Mouse (Mus musculus) testis, adult 2 months (tissue): ENCODE results near the gene Cttnbp2nl. TPM values are rescaled to one million over a fixed set of nuclear protein-coding genes. Genes with fewer than 3 reads are reported as not detected.

Source experiments
- H3K27ac ChIP-seq: fragments of 200-500 bp; 2 replicates; pipeline ENCODE4 v1.5.1; 2012; ENCODE audit warnings: low read depth, low read length; ENCODE audit not compliant: control insufficient read depth, insufficient read depth
- H3K27me3 ChIP-seq: fragments of 200-500 bp; 2 replicates; pipeline ENCODE4 v1.6.1; 2012; ENCODE audit warnings: mild to moderate bottlenecking, low read length, moderate library complexity; ENCODE audit not compliant: control insufficient read depth, insufficient read depth
- H3K36me3 ChIP-seq: fragments of 200-500 bp; 2 replicates; pipeline ENCODE4 v1.6.1; 2012; ENCODE audit warnings: mild to moderate bottlenecking, low read length; ENCODE audit not compliant: control insufficient read depth, insufficient read depth
- H3K4me1 ChIP-seq: fragments of 200-500 bp; 2 replicates; pipeline ENCODE4 v1.6.1; 2012; ENCODE audit warnings: low read length; ENCODE audit not compliant: control insufficient read depth, insufficient read depth
- H3K4me3 ChIP-seq: fragments of 200-500 bp; 2 replicates; pipeline ENCODE4 v1.5.1; 2012; ENCODE audit warnings: low read depth, mild to moderate bottlenecking, low read length, moderate library complexity, mixed read lengths; ENCODE audit not compliant: control insufficient read depth
- CTCF ChIP-seq: fragments of 200-500 bp; IDR thresholded peaks from 2 replicates; pipeline ENCODE4 v1.5.1; 2012; ENCODE audit warnings: low read depth, mild to moderate bottlenecking, inconsistent platforms, low read length, moderate library complexity; ENCODE audit not compliant: control insufficient read depth, insufficient read depth, insufficient replicate concordance
- POLR2A ChIP-seq: fragments of 200-500 bp; IDR thresholded peaks from 2 replicates; pipeline ENCODE4 v1.6.1; 2012; ENCODE audit warnings: low read depth, mild to moderate bottlenecking, inconsistent platforms, low read length, moderate library complexity; ENCODE audit not compliant: control insufficient read depth
- polyA plus RNA-seq: library from polyadenylated mRNA; depleted of rRNA; stranded (reverse); fragments of >200 nt; gene quantifications from 2 replicates; pipeline ENCODE4 v1.2.3, GENCODE M21; 2012; rRNA removed

Cttnbp2nl gene
- 7.4 and 7.6 TPM in 2 replicates for polyA plus RNA-seq

GRCm38 (mm10) chr3:105052937-105053697 is at the start of gene Cttnbp2nl:
Cttnbp2nl (minus strand) TSS chr3:105053146.
- Histone ChIP-seq H3K4me1 (peaks cover 5% of the 10 kb centered on the region; the same call in 1 of the 2 replicates), H3K27ac (peak within 1 kb of the TSS; percentile 30), H3K27me3 (no peaks in the 10 kb centered on the region), H3K4me3 (peak within 1 kb of the TSS; percentile 92), H3K36me3 (no peaks in the 10 kb centered on the region)
- TF ChIP-seq POLR2A (peak; percentile 76; the same call in 1 of the 2 replicates), CTCF (no peak)

- Histone ChIP-seq H3K4me1 (0 out of 2 replicates have a peak, but pooled peaks cover 2% of the 10 kb centered on the region), H3K4me3 (no peak overlapping the region), H3K27me3 (no peaks in the 10 kb centered on the region), H3K36me3 (no peaks in the 10 kb centered on the region), H3K27ac (no peak overlapping the region)
- no peak for TF ChIP-seq POLR2A
- TF ChIP-seq CTCF = no peak
Observed at GRCm38 (mm10) chr3:105100270-105100589, 47.3 kb upstream of the Cttnbp2nl start.

GRCm38 (mm10) chr3:105099526-105100269 is 46.8 kb upstream of the Cttnbp2nl start:
- Histone ChIP-seq H3K36me3 (no peaks in the 10 kb centered on the region), H3K27ac (no peak overlapping the region), H3K4me1 (0 out of 2 replicates have a peak, but pooled peaks cover 2% of the 10 kb centered on the region), H3K27me3 (no peaks in the 10 kb centered on the region), H3K4me3 (no peak overlapping the region)
- no peak for TF ChIP-seq CTCF
- TF ChIP-seq POLR2A = no peak

GRCm38 (mm10) chr3:105097581-105097980 is 44.6 kb upstream of the Cttnbp2nl start:
- H3K36me3 ChIP-seq = no peaks in the 10 kb centered on the region
- H3K27me3 ChIP-seq = no peaks in the 10 kb centered on the region
- H3K4me1 ChIP-seq = 0 out of 2 replicates have a peak, but pooled peaks cover 2% of the 10 kb centered on the region
- no peak for TF ChIP-seq CTCF
- no peak for TF ChIP-seq POLR2A
- no peak overlapping the region for H3K4me3 ChIP-seq
- H3K27ac ChIP-seq = no peak overlapping the region

- H3K4me1 ChIP-seq = 0 out of 2 replicates have a peak, but pooled peaks cover under 1% of the 10 kb centered on the region
- H3K27ac ChIP-seq = no peak overlapping the region
- TF ChIP-seq POLR2A (no peak), CTCF (no peak)
- no peak overlapping the region for H3K4me3 ChIP-seq
- no peaks in the 10 kb centered on the region for H3K27me3 ChIP-seq
- no peaks in the 10 kb centered on the region for H3K36me3 ChIP-seq
Observed at GRCm38 (mm10) chr3:105095026-105095425, 42.1 kb upstream of the Cttnbp2nl start.

GRCm38 (mm10) chr3:105094448-105094847 is 41.5 kb upstream of the Cttnbp2nl start:
- no peaks in the 10 kb centered on the region for H3K36me3 ChIP-seq
- TF ChIP-seq POLR2A = no peak
- no peak for TF ChIP-seq CTCF
- no peak overlapping the region for H3K27ac ChIP-seq
- no peaks in the 10 kb centered on the region for H3K4me1 ChIP-seq
- no peak overlapping the region for H3K4me3 ChIP-seq
- H3K27me3 ChIP-seq = no peaks in the 10 kb centered on the region

GRCm38 (mm10) chr3:105092721-105093505 is 40.0 kb upstream of the Cttnbp2nl start:
- no peaks in the 10 kb centered on the region for H3K4me1 ChIP-seq
- H3K4me3 ChIP-seq = no peak overlapping the region
- H3K27ac ChIP-seq = no peak overlapping the region
- no peaks in the 10 kb centered on the region for H3K36me3 ChIP-seq
- TF ChIP-seq POLR2A (no peak), CTCF (no peak)
- no peaks in the 10 kb centered on the region for H3K27me3 ChIP-seq
